Mouse (Mus musculus) activated CD4-positive, CD25-positive, alpha-beta regulatory T cell, adult 9 weeks (primary cell): Measurements from ENCODE around the gene Olfr818. TPM values are rescaled to one million over a fixed set of nuclear protein-coding genes. Genes with fewer than 3 reads are reported as not detected.

Experiments used
- polyA plus RNA-seq: library from polyadenylated mRNA; unstranded; fragments of 100-300 nt; shearing (Covaris generic); gene quantifications from one replicate; pipeline ENCODE4 v1.2.1, GENCODE M21; 2017

Gene Olfr818
- not detected for polyA plus RNA-seq

GRCm38 (mm10) chr10:129949000-129949399, at the start of gene Olfr818:
Gene Olfr818, minus strand, starts transcription at chr10:129949100.

GRCm38 (mm10) chr10:129984962-129985361, 36.1 kb upstream of the Olfr818 start, which contains the start of gene Gm10310:
Gene Gm10310, minus strand, starts transcription at chr10:129985062.

GRCm38 (mm10) chr10:129976040-129976439, 27.1 kb upstream of the Olfr818 start, which contains the start of gene Olfr247:
Gene Olfr247, minus strand, starts transcription at chr10:129976140.

GRCm38 (mm10) chr10:129967166-129967565, 18.3 kb upstream of the Olfr818 start, which contains the start of gene Olfr819:
Gene Olfr819, minus strand, starts transcription at chr10:129967266.

GRCm38 (mm10) chr10:129915497-129915896, 33.4 kb downstream of the Olfr818 start, which contains the start of gene Olfr816:
Gene Olfr816, minus strand, starts transcription at chr10:129915597.

GRCm38 (mm10) chr10:129905767-129906166, 43.1 kb downstream of the Olfr818 start, which contains the start of gene Olfr815:
Gene Olfr815, minus strand, starts transcription at chr10:129905867.

Other genes with a start within 250 kb of the Olfr818 start
- gene Olfr804, start 245.9 kb downstream of the Olfr818 start, polyA plus RNA-seq = not detected
- not detected for gene Olfr805, start 219.7 kb downstream of the Olfr818 start, polyA plus RNA-seq
- gene Olfr806, start 207.2 kb downstream of the Olfr818 start, polyA plus RNA-seq = not detected
- gene Olfr807, start 191.3 kb downstream of the Olfr818 start, polyA plus RNA-seq = not detected
- gene Olfr808, start 183.6 kb downstream of the Olfr818 start, polyA plus RNA-seq = not detected
- not detected for gene Olfr809, start 174.5 kb downstream of the Olfr818 start, polyA plus RNA-seq
- gene Olfr810, start 154.2 kb downstream of the Olfr818 start, polyA plus RNA-seq = not detected
- gene Olfr811, start 144.7 kb downstream of the Olfr818 start, polyA plus RNA-seq = not detected
- gene Olfr812, start 103.0 kb downstream of the Olfr818 start, polyA plus RNA-seq = not detected
- gene Olfr813, start 93.7 kb downstream of the Olfr818 start, polyA plus RNA-seq = not detected
- gene Olfr814, start 69.2 kb downstream of the Olfr818 start, polyA plus RNA-seq = 0.13 TPM
- not detected for gene Olfr815, start 43.2 kb downstream of the Olfr818 start, polyA plus RNA-seq
- not detected for gene Olfr816, start 33.5 kb downstream of the Olfr818 start, polyA plus RNA-seq
- gene Olfr819, start 18.2 kb upstream of the Olfr818 start, polyA plus RNA-seq = not detected
- not detected for gene Olfr247, start 27.0 kb upstream of the Olfr818 start, polyA plus RNA-seq
- gene Gm10310, start 36.0 kb upstream of the Olfr818 start, polyA plus RNA-seq = 0.06 TPM
- not detected for gene Olfr820, start 63.5 kb upstream of the Olfr818 start, polyA plus RNA-seq
- not detected for gene Olfr821, start 81.2 kb upstream of the Olfr818 start, polyA plus RNA-seq
- gene Olfr822, start 122.1 kb upstream of the Olfr818 start, polyA plus RNA-seq = not detected
- not detected for gene Olfr823, start 166.3 kb upstream of the Olfr818 start, polyA plus RNA-seq
- not detected for gene Olfr824, start 180.9 kb upstream of the Olfr818 start, polyA plus RNA-seq
- not detected for gene Olfr825, start 217.7 kb upstream of the Olfr818 start, polyA plus RNA-seq
- gene Olfr826, start 235.1 kb upstream of the Olfr818 start, polyA plus RNA-seq = not detected